Mouse (Mus musculus) bone marrow, adult 2 months (tissue): Measurements from ENCODE around the gene Slc24a4. TPM values are rescaled to one million over a fixed set of nuclear protein-coding genes. Genes with fewer than 3 reads are reported as not detected.

ENCODE experiments used
- H3K27ac ChIP-seq: fragments of 200-500 bp; 2 replicates; pipeline ENCODE4 v1.5.1; 2012; ENCODE audit warnings: low read depth, mild to moderate bottlenecking, control low read depth, inconsistent platforms, low read length; ENCODE audit not compliant: control insufficient read depth, poor library complexity, insufficient read depth
- H3K4me1 ChIP-seq: fragments of 200-500 bp; 2 replicates; pipeline ENCODE4 v1.6.1; 2011; ENCODE audit warnings: low read length; ENCODE audit not compliant: control insufficient read depth, insufficient read depth
- H3K4me3 ChIP-seq: fragments of 200-500 bp; replicated peaks from 2 replicates; pipeline ENCODE3; 2011; ENCODE audit warnings: mild to moderate bottlenecking, low read depth, low read length, control low read depth; ENCODE audit not compliant: control insufficient read depth
- CTCF ChIP-seq: fragments of 200-500 bp; IDR thresholded peaks from 2 replicates; pipeline ENCODE4 v1.5.1; 2011; ENCODE audit warnings: low read length, control low read depth; ENCODE audit not compliant: control insufficient read depth, insufficient read depth
- POLR2A ChIP-seq: fragments of 200-500 bp; IDR thresholded peaks from 2 replicates; pipeline ENCODE4 v1.6.1; 2011; ENCODE audit warnings: low read depth, mild to moderate bottlenecking, control low read depth, low read length, borderline replicate concordance; ENCODE audit not compliant: control insufficient read depth
- WGBS: fragments of 180-500 bp; shearing (Covaris S2); methylation state at CpG from one replicate; pipeline ENCODE4 v1.1.7; 2018; 5-methylcytosine and 5-hydroxymethylcytosine counted together
- polyA plus RNA-seq: library from polyadenylated mRNA; stranded (reverse); fragments of >200 nt; gene quantifications from 2 replicates; pipeline ENCODE4 v1.2.4, GENCODE M21; 2011; ENCODE audit warnings: low replicate concordance; ENCODE audit not compliant: missing spikeins, insufficient read depth, insufficient read length

Gene Slc24a4
- polyA plus RNA-seq, 1 experiment, result not detected

GRCm38 (mm10) chr12:102305069-102305836 is 176.7 kb downstream of the Slc24a4 start:
- no peak for TF ChIP-seq CTCF
- TF ChIP-seq POLR2A, result no peak
- H3K4me3 ChIP-seq, result no peak overlapping the region
- H3K4me1 ChIP-seq, result peaks cover 20% of the 10 kb centered on the region
- no peak overlapping the region; the same call in 1 of the 2 replicates for H3K27ac ChIP-seq
- 72% methylated on average over 10 of the region's 10 CpGs for WGBS

DNA sequence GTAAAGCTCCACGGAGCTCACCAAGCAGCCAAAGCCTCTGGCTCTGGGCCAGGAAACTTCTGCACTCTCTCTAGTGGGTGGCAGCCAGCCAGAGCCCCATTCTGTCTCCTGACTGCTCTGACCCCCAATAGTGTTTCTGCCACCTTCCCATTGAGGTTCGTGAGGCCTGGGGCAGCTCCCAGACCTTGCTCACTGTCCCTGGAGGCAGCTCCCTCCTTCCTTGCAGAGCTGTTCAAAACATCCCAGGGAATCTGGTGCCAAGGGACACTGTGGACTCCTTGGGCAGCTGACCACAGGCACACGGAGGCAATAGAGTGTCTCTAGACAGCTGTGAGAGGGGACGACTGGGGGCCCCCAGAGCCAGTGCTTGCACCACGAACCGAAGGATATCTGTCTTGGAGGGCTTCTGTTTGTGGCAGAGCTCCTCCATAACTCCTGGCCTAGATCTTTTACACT is 179.5 kb downstream of the Slc24a4 start:
- WGBS, result 24% methylated on average over 6 of the region's 6 CpGs
- H3K4me1 ChIP-seq, result peaks cover 11% of the 10 kb centered on the region
- TF ChIP-seq CTCF (no peak), POLR2A (no peak)
- no peak overlapping the region for H3K4me3 ChIP-seq
- H3K27ac ChIP-seq, result no peak overlapping the region

DNA sequence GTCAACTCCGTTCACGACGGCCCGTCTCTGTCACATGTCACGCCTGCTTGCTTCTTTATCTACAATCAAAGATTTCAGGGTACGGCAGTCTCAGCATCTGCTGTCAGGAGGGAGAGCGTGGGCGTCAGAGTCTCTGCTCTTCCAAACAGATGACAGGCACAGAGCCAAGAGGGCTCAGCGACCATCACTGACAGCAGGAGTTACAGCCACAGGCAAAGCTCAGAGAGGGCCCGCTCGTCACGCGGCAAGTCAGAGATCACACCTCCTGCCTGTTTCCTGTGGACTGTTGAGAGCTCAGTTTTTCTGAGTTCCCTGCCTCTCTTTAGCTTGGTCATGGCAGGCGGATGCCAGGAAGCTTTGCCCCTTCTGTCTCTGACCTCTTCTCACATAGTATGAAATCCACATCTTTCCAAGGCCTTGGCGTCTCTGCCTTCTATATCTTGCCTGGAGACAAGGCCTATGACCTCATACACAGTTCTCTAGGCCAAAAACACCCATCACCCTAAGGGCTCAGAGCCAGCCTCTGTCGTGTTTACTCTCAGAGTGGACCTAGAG is 180.0 kb downstream of the Slc24a4 start:
- WGBS, result 36% methylated on average over 16 of the region's 16 CpGs
- Histone ChIP-seq H3K4me1 (peaks cover 9% of the 10 kb centered on the region), H3K27ac (no peak overlapping the region), H3K4me3 (no peak overlapping the region)
- TF ChIP-seq CTCF (no peak), POLR2A (no peak)

DNA sequence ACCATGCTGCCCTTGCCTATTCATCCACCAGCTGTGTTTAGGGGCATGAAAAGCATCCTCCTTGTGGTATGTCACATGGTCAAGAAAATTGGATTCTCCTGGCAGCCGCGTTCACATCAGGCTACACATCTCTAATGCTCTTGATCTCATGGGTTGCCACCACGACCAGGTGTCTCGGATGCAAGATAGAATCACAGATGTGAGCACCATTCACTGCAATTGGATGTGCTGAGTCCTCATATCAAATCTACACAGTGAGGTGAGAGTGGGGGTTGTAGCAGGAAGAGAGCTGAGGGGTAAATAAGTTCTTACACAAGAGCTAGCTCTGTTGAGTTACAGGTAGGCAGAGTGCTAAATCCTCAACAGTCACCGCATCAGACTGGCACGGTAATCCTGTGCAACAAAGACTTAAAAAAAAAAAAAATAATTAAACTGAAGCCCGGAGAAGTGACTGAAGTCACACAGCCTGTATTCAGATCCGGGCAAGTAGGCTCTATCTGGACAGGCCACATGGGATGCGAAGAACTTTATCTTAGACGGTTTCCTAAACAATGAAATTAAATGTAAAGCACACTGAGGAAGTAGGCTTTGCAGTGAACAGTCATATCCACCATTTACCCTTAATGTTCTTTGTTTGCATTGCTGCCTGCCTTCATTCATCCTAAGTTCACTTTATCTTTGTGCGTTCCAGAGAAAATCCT is 180.7 kb downstream of the Slc24a4 start:
- no peak overlapping the region for H3K4me3 ChIP-seq
- 79% methylated on average over 11 of the region's 11 CpGs for WGBS
- no peak for TF ChIP-seq CTCF
- no peak for TF ChIP-seq POLR2A
- H3K4me1 ChIP-seq, result peaks cover 5% of the 10 kb centered on the region
- H3K27ac ChIP-seq, result no peak overlapping the region

GRCm38 (mm10) chr12:102309800-102310195 is 181.3 kb downstream of the Slc24a4 start:
- Histone ChIP-seq H3K27ac (no peak overlapping the region), H3K4me3 (no peak overlapping the region), H3K4me1 (peaks cover 3% of the 10 kb centered on the region)
- WGBS, result 85% methylated on average over 8 of the region's 8 CpGs
- no peak for TF ChIP-seq POLR2A
- no peak for TF ChIP-seq CTCF

GRCm38 (mm10) chr12:102310261-102310660 is 181.7 kb downstream of the Slc24a4 start:
- H3K4me1 ChIP-seq, result peaks cover 3% of the 10 kb centered on the region
- no peak overlapping the region for H3K4me3 ChIP-seq
- WGBS, result 68% methylated on average over 3 of the region's 3 CpGs
- no peak overlapping the region for H3K27ac ChIP-seq
- TF ChIP-seq CTCF, result no peak
- no peak for TF ChIP-seq POLR2A

DNA sequence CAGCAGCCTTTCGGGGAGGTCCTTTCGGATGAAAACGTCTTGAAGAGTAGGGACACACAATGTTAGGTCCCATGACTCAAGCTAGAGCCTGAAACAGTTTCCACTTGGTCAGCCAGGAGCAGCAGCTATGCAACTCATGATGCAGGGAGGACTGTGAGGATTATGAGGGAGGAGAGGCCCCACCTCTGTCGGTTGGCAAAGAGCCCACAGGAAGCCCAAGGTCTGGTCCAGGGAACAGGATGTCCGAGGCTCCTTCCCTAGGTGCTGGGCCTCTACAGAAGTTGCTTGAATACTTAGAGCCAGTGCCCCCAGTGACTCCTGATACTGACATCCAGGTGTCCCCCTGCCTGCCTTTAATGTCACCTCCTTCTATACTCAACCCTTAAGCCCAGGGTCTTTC is 182.9 kb downstream of the Slc24a4 start:
- H3K4me3 ChIP-seq, result no peak overlapping the region
- WGBS, result 61% methylated on average over 5 of the region's 5 CpGs
- TF ChIP-seq CTCF (no peak), POLR2A (no peak)
- peaks cover 2% of the 10 kb centered on the region; the same call in 1 of the 2 replicates for H3K4me1 ChIP-seq
- no peak overlapping the region for H3K27ac ChIP-seq

Other genes starting within 250 kb of the Slc24a4 start
- gene Trip11, start 215.5 kb upstream of the Slc24a4 start, polyA plus RNA-seq, result 7.9 and 17.8 TPM in 2 replicates
- 8.1 and 8.2 TPM in 2 replicates for gene Atxn3, start 170.5 kb upstream of the Slc24a4 start, polyA plus RNA-seq
- gene Cpsf2, start 152.7 kb upstream of the Slc24a4 start, polyA plus RNA-seq, result 14.4 and 19.7 TPM in 2 replicates
- 35.3 and 102 TPM in 2 replicates for gene Rin3, start 154.3 kb downstream of the Slc24a4 start, polyA plus RNA-seq